Mouse (Mus musculus): ENCODE data around the gene Gm10197. TPM values are rescaled to one million over a fixed set of nuclear protein-coding genes. Genes with fewer than 3 reads are reported as not detected.

Gm10197 gene
- polyA plus RNA-seq, 1 experiment from 2014 or later = 7.2 TPM

Other genes with a start within 250 kb of the Gm10197 start
- gene Add3, start 231.3 kb downstream of the Gm10197 start, polyA plus RNA-seq (2014; fragmentation: Nextera tagmentation; extraction: Ambion mirVana) = 25.2 and 32.6 TPM in 2 replicates
- 27.6 and 41.0 TPM in 2 replicates for gene Mxi1, start 61.2 kb downstream of the Gm10197 start, polyA plus RNA-seq (2014; fragmentation: Nextera tagmentation; extraction: Ambion mirVana)
- 41.5 and 44.5 TPM in 2 replicates for gene Smndc1, start 18.8 kb upstream of the Gm10197 start, polyA plus RNA-seq (2014; fragmentation: Nextera tagmentation; extraction: Ambion mirVana)
- gene Dusp5, start 157.3 kb upstream of the Gm10197 start, polyA plus RNA-seq (2014; fragmentation: Nextera tagmentation; extraction: Ambion mirVana) = 2.1 and 2.2 TPM in 2 replicates
- gene Nutf2-ps1, start 217.3 kb upstream of the Gm10197 start, polyA plus RNA-seq (2014; fragmentation: Nextera tagmentation; extraction: Ambion mirVana) = 276 and 308 TPM in 2 replicates
- 61.8 and 70.9 TPM in 2 replicates for gene Smc3, start 228.6 kb upstream of the Gm10197 start, polyA plus RNA-seq (2014; fragmentation: Nextera tagmentation; extraction: Ambion mirVana)

Data from forebrain, embryonic 14.5 days (tissue).